Mouse (Mus musculus) cortical plate, adult 2 months (tissue): Measurements from ENCODE around the gene Muc2.

Experiments
- CTCF ChIP-seq: fragments of 200-500 bp; IDR thresholded peaks from 2 replicates; pipeline ENCODE4 v1.5.1; 2011; ENCODE audit warnings: mild to moderate bottlenecking, control low read depth, low read length; ENCODE audit not compliant: insufficient read depth; ENCODE audit errors: extremely low read depth
- POLR2A ChIP-seq: fragments of 200-500 bp; IDR thresholded peaks from 2 replicates; pipeline ENCODE4 v1.6.1; 2011; ENCODE audit warnings: mild to moderate bottlenecking, low read length, control low read depth; ENCODE audit not compliant: insufficient read depth; ENCODE audit errors: extremely low read depth

DNA sequence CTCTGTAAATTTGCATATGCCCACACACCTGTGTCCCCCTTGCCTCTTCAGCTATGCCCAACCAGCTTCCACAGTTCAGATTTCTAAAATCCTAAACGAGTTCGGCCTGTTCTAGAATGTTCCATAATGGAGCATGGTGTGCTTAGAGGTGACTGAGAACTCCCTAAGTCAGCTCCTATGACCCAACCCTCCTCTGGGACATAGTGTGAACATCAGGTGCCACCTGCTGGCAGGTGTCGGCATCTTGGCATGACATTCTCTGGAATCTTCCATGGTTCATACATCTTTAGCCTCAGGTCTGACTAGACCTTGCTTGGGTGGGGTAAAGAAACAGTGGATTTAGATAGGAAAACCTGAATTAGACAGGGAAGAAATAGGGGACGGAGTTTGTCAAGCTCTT, 19.1 kb upstream of the Muc2 start:
- TF ChIP-seq CTCF (peak; percentile 54), POLR2A (no peak)
